9 mouse cellular contexts compared by ENCODE assay signal in the genomic region with DNA sequence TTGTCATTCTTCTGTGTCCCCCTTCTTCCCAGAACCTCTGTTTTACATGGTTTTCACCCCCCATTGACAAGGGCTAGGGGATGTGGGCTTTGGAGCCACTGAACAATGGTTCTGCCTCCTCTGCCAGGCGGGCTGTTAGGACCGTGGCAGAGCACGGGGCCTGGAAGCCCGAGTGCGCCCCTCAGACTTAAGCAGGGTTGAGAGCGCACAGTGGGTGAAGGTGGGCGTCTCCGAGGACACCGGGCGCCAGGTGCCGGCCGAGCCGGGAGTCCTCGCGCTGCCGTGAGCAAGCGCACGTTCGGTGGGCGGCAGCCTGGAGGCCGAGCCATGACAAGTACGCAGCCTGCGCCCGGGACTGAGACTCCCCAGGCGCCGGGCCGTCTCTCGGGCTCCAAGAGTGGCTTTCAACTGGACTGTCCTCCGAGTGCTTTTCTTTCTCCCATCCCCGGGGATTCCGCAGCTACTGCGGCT. TPM values are rescaled to one million over a fixed set of nuclear protein-coding genes. Genes with fewer than 3 reads are reported as not detected.
DNase-seq lines count a peak whose midpoint lies in the region; ATAC-seq lines count a peak whose summit lies in the region.
"Had no signal": no experiment of that assay in that cellular context is flagged by ENCODE, and none has a peak within 500 bp of the region (broad histone marks: within the 10 kb centered on the region; RNA-seq: fewer than 3 reads in every experiment).

No protein-coding gene starts in this region.

- H3K36me3 ChIP-seq in megakaryocyte, embryonic 14.5 days (replicated peaks; ENCODE audit: low read length) = peaks cover 39% of the 10 kb centered on the region
- H3K36me3 ChIP-seq in kidney, embryonic 14.5 days (ENCODE audit: control insufficient read depth, insufficient read depth, low read length) = no peaks in the 10 kb centered on the region
- no peaks in the 10 kb centered on the region for H3K36me3 ChIP-seq in liver, embryonic 16.5 days (ENCODE audit: control insufficient read depth, insufficient read depth)

- H3K9ac ChIP-seq in kidney, embryonic 14.5 days (ENCODE audit: low read depth, low read length) = peak overlapping the region; percentile 86
- no peak overlapping the region; the same call in 1 of the 2 replicates for H3K9ac ChIP-seq in liver, embryonic 16.5 days (ENCODE audit: low read depth, low read length)

- ATAC-seq in megakaryocyte, adult 5-6 weeks (ENCODE audit: poor library complexity, severe bottlenecking) = no peak
- ATAC-seq in common myeloid progenitor, adult 5-6 weeks (replicated peaks; ENCODE audit: low read depth, poor library complexity, severe bottlenecking) = 0 out of 2 replicates have a peak, but pooled peaks have one; percentile 6
- peak; percentile 51; the same call in 1 of the 2 replicates for ATAC-seq in kidney, embryonic 14.5 days (ENCODE audit: low FRiP score, low TSS enrichment)
- no peak for ATAC-seq in liver, embryonic 16.5 days (ENCODE audit: low read depth)
- no peak for ATAC-seq in granulocyte monocyte progenitor cell, adult 5-6 weeks (replicated peaks; ENCODE audit: poor library complexity, severe bottlenecking)

- DNase-seq in gastrocnemius, postnatal 14 days = peak; percentile 37
- DNase-seq in retina, postnatal 1 day = peak; percentile 77

- peak overlapping the region; percentile 93 for H3K4me2 ChIP-seq in kidney, embryonic 14.5 days (replicated peaks; ENCODE audit: low read depth, low read length)
- peak overlapping the region; percentile 66 for H3K4me2 ChIP-seq in liver, embryonic 16.5 days (ENCODE audit: low read depth, low read length)

- peaks cover 75% of the 10 kb centered on the region for H3K4me1 ChIP-seq in megakaryocyte, embryonic 14.5 days
- 0 out of 2 replicates have a peak, but pooled peaks cover 4% of the 10 kb centered on the region for H3K4me1 ChIP-seq in kidney, embryonic 14.5 days (ENCODE audit: control insufficient read depth, insufficient read depth, low read length)
- H3K4me1 ChIP-seq in liver, embryonic 16.5 days (ENCODE audit: control insufficient read depth, low read depth, low read length) = no peaks in the 10 kb centered on the region; the same call in 1 of the 2 replicates

- intact Hi-C loops in gastrocnemius, postnatal 14 days (cut with DNase I; ENCODE audit: low total_unique reads) = loop anchor here (10.0 kb wide), 1 partner anchor 177 kb away; no protein-coding TSS in a partner anchor

- no peaks in the 10 kb centered on the region for H3K9me3 ChIP-seq in megakaryocyte, embryonic 14.5 days
- H3K9me3 ChIP-seq in kidney, embryonic 14.5 days (ENCODE audit: control insufficient read depth, low read length) = no peaks in the 10 kb centered on the region
- H3K9me3 ChIP-seq in liver, embryonic 16.5 days (replicated peaks; ENCODE audit: control insufficient read depth, low read length) = no peaks in the 10 kb centered on the region

- H3K4me3 ChIP-seq in megakaryocyte, embryonic 14.5 days (replicated peaks) = peak overlapping the region; percentile 99
- peak overlapping the region; percentile 73 for H3K4me3 ChIP-seq in kidney, embryonic 14.5 days (ENCODE audit: low read length)
- H3K4me3 ChIP-seq in liver, embryonic 16.5 days (ENCODE audit: low read depth, low read length) = peak overlapping the region; percentile 57

- peaks cover 2% of the 10 kb centered on the region for H3K27me3 ChIP-seq in megakaryocyte, embryonic 14.5 days (replicated peaks)
- H3K27me3 ChIP-seq in kidney, embryonic 14.5 days (ENCODE audit: control insufficient read depth, insufficient read depth, low read length) = 0 out of 2 replicates have a peak, but pooled peaks cover 4% of the 10 kb centered on the region
- peaks cover 34% of the 10 kb centered on the region for H3K27me3 ChIP-seq in liver, embryonic 16.5 days (ENCODE audit: control insufficient read depth, insufficient read depth, low read depth, low read length)
- H3K27me3 ChIP-seq: Patski had no signal

- peak overlapping the region; percentile 79; the same call in 1 of the 2 replicates for H3K27ac ChIP-seq in kidney, embryonic 14.5 days (ENCODE audit: low read depth, low read length)
- H3K27ac ChIP-seq in liver, embryonic 16.5 days (ENCODE audit: low read length) = no peak overlapping the region

- under 1% methylated on average over 32 of the region's 32 CpGs for WGBS in kidney, embryonic 14.5 days
- WGBS in liver, embryonic 16.5 days (ENCODE audit: insufficient replicate concordance) = under 1% methylated on average over 32 of the region's 32 CpGs

RNA-seq across cellular contexts. Expression of a gene that starts 1.7 kb away (rescaled TPM):
- polyA plus RNA-seq in megakaryocyte, embryonic 14.5 days (2012; ENCODE audit: insufficient read depth, low replicate concordance) = 19.8 and 30.2 TPM in 2 replicates
- total RNA-seq in megakaryocyte, adult 5-6 weeks (2015) = not detected in 2 replicates
- total RNA-seq in megakaryocyte, adult 5-6 weeks (2017) = not detected in 2 replicates
- 5.3 and 9.5 TPM in 2 replicates for total RNA-seq in common myeloid progenitor, adult 5-6 weeks (2017)
- 10 to 100 TPM; 42.4 to 53.8 TPM for total RNA-seq in gastrocnemius, postnatal 14 days (2021)
- polyA plus RNA-seq in kidney, embryonic 14.5 days (2014; fragmentation: Nextera tagmentation; extraction: Ambion mirVana) = 20.1 and 28.3 TPM in 2 replicates
- polyA plus RNA-seq in liver, embryonic 16.5 days (2015; fragmentation: Nextera tagmentation; extraction: Ambion mirVana) = 2.1 TPM in 2 replicates
- 0.37 and 0.53 TPM in 2 replicates for total RNA-seq in granulocyte monocyte progenitor cell, adult 5-6 weeks (2014; fragmentation: Nextera tagmentation)
- 0.57 and 2.2 TPM in 2 replicates for total RNA-seq in granulocyte monocyte progenitor cell, adult 5-6 weeks (2017)

Comparison
In these comparisons a context has a peak if more than half of its experiments do, and no peak if none do; other contexts are left out.
1. ATAC-seq: peak in common myeloid progenitor, adult 5-6 weeks (single experiment) and kidney, embryonic 14.5 days (single experiment); none in megakaryocyte, adult 5-6 weeks (single experiment), liver, embryonic 16.5 days (single experiment) and granulocyte monocyte progenitor cell, adult 5-6 weeks (single experiment).
2. Peak in every context shown above with its lines, with median percentiles within 50 percentile points of each other: H3K4me3 ChIP-seq.